Mouse (Mus musculus) thymus, adult 2 months (tissue): Measurements from ENCODE around the gene Ampd1.

Source experiments
- CTCF ChIP-seq: fragments of 200-500 bp; IDR thresholded peaks from 2 replicates; pipeline ENCODE4 v1.5.1; 2012; ENCODE audit warnings: mild to moderate bottlenecking, control low read depth, low read length, moderate library complexity, borderline replicate concordance; ENCODE audit not compliant: control insufficient read depth, poor library complexity, insufficient read depth; ENCODE audit errors: extremely low read depth
- POLR2A ChIP-seq: fragments of 200-500 bp; IDR thresholded peaks from 2 replicates; pipeline ENCODE4 v1.6.1; 2012; ENCODE audit warnings: mild to moderate bottlenecking, low read length, control low read depth, moderate library complexity; ENCODE audit not compliant: control insufficient read depth, poor library complexity, insufficient read depth; ENCODE audit errors: extremely low read depth

DNA sequence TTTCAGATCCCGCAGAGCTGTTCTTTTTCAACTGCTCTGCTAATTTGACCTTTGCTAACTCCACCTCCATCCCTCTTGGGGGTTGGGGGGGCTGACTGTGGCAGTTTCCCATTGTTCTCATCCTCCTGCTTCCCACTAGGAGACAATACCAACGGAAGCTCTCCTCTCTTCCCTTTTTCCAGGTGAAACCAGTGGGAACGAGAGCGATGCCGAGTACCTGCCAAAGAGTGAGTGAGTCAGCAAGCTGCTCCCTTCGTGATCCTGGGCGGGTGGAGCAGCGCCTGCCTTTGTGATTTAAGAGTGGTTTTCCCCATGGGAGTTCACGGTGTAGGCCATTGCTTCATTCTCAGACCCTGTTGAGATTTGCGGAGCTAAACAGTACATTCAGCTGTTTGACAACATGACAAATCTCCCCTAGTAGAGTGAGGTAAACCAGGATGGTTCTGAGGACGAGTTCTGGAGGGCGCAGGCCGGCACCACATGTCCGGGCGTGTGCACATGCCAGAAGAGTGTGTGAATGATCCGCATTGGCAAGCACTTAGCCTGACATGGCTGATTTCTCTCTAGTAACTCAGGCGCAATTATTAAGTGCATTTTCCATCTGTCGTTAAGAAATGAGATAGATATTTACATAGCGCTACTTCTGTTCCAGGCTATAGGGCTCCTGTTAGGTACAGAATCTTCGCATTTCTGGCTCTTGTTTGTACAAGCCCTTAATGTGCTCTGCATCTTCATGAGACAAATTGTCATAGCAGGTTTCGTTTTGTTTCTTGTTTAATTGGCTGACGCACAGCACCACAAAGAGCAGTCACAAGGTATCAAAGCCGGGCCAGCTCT, 72.7 kb downstream of the Ampd1 start:
- TF ChIP-seq CTCF (no peak), POLR2A (no peak)
